Mouse (Mus musculus) forebrain, embryonic 16.5 days (tissue): ENCODE data around the gene E2f3. TPM values are rescaled to one million over a fixed set of nuclear protein-coding genes. Genes with fewer than 3 reads are reported as not detected.

ENCODE experiments used
- ATAC-seq: fragments of 200-750 bp; cut with Nextera tagmentation; 2 replicates; pipeline ENCODE4 v1.8.0; 2017; ENCODE audit warnings: mild to moderate bottlenecking, moderate library complexity
- H3K27ac ChIP-seq: fragments of 300-500 bp; sonication (generic); 2 replicates; pipeline ENCODE4 v1.5.1; 2014; ENCODE audit warnings: low read length, control low read depth
- H3K27me3 ChIP-seq: fragments of 300-500 bp; sonication (generic); replicated peaks from 2 replicates; pipeline ENCODE4 v1.6.1; 2014; ENCODE audit warnings: low read length; ENCODE audit not compliant: control insufficient read depth, insufficient read depth
- H3K36me3 ChIP-seq: fragments of 300-500 bp; sonication (generic); 2 replicates; pipeline ENCODE4 v1.6.1; 2014; ENCODE audit not compliant: control insufficient read depth, insufficient read depth
- H3K4me1 ChIP-seq: fragments of 300-500 bp; sonication (generic); replicated peaks from 2 replicates; pipeline ENCODE4 v1.6.1; 2014; ENCODE audit warnings: low read length; ENCODE audit not compliant: control insufficient read depth, insufficient read depth
- H3K4me2 ChIP-seq: fragments of 300-500 bp; sonication (generic); 2 replicates; pipeline ENCODE4 v1.6.1; 2014; ENCODE audit warnings: mild to moderate bottlenecking, low read length, control low read depth
- H3K4me3 ChIP-seq: fragments of 300-500 bp; sonication (generic); replicated peaks from 2 replicates; pipeline ENCODE4 v1.5.1; 2014; ENCODE audit warnings: mild to moderate bottlenecking, low read length, control low read depth
- H3K9ac ChIP-seq: fragments of 300-500 bp; sonication (generic); replicated peaks from 2 replicates; pipeline ENCODE4 v1.6.1; 2014; ENCODE audit warnings: low read depth, low read length, control low read depth
- H3K9me3 ChIP-seq: fragments of 300-500 bp; sonication (generic); 2 replicates; pipeline ENCODE4 v1.6.1; 2016; ENCODE audit warnings: low read length; ENCODE audit not compliant: control insufficient read depth
- WGBS: fragments of 180-500 bp; shearing (Covaris S2); extraction: QIAGEN DNeasy Blood & Tissue Kit; methylation state at CpG from one replicate; pipeline ENCODE4 v1.1.7; 2014; 5-methylcytosine and 5-hydroxymethylcytosine counted together
- polyA plus RNA-seq: library from polyadenylated mRNA; unstranded; fragments of >200 nt; fragmentation: Nextera tagmentation; extraction: Ambion mirVana; gene quantifications from 2 replicates; pipeline ENCODE4 v1.2.1, GENCODE M21; 2015

Gene E2f3
- polyA plus RNA-seq, 1 experiment from 2014 or later: 6.9 TPM

DNA sequence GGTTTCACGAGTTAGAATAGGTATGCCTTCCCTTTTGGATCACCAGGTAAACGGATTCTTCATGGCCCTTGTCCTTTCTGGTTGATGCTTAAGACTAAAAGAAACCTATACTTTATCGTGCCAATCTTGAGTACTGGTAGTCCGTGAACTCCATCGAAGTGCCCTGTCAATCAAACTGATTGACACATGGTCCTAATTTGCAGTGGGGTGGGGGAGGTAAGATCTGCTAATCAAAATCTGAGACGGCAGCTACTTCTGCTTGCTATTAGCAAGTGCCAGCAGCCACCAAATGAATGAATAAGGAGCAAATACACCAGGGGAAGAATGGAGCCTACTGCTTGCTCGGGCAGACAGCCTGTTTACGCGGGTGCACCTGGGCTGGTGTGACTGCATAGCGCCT lies 72.3 kb downstream of the E2f3 start:
- H3K4me2 ChIP-seq: no peak overlapping the region
- H3K4me1 ChIP-seq: no peaks in the 10 kb centered on the region
- WGBS: 79% methylated on average over 10 of the region's 10 CpGs
- no peak overlapping the region for H3K27ac ChIP-seq
- peaks cover 22% of the 10 kb centered on the region for H3K36me3 ChIP-seq
- H3K27me3 ChIP-seq: no peaks in the 10 kb centered on the region
- H3K9ac ChIP-seq: no peak overlapping the region
- no peak for ATAC-seq
- no peak overlapping the region for H3K4me3 ChIP-seq
- H3K9me3 ChIP-seq: no peaks in the 10 kb centered on the region

- no peaks in the 10 kb centered on the region for H3K27me3 ChIP-seq
- no peak overlapping the region for H3K4me3 ChIP-seq
- no peak overlapping the region for H3K4me2 ChIP-seq
- 92% methylated on average over 10 of the region's 10 CpGs for WGBS
- peaks cover 26% of the 10 kb centered on the region for H3K36me3 ChIP-seq
- H3K27ac ChIP-seq: no peak overlapping the region
- no peaks in the 10 kb centered on the region for H3K9me3 ChIP-seq
- H3K4me1 ChIP-seq: no peaks in the 10 kb centered on the region
- ATAC-seq: no peak
- H3K9ac ChIP-seq: no peak overlapping the region
These were observed 72.8 kb downstream of the E2f3 start for GRCm38 (mm10) chr13:29913061-29913460.

GRCm38 (mm10) chr13:29912251-29912650 lies 73.6 kb downstream of the E2f3 start:
- Histone ChIP-seq H3K27me3 (no peaks in the 10 kb centered on the region), H3K4me3 (no peak overlapping the region), H3K4me2 (no peak overlapping the region), H3K9ac (no peak overlapping the region), H3K36me3 (peaks cover 26% of the 10 kb centered on the region), H3K9me3 (no peaks in the 10 kb centered on the region), H3K4me1 (no peaks in the 10 kb centered on the region), H3K27ac (no peak overlapping the region)
- 95% methylated on average over 8 of the region's 8 CpGs for WGBS
- no peak for ATAC-seq

DNA sequence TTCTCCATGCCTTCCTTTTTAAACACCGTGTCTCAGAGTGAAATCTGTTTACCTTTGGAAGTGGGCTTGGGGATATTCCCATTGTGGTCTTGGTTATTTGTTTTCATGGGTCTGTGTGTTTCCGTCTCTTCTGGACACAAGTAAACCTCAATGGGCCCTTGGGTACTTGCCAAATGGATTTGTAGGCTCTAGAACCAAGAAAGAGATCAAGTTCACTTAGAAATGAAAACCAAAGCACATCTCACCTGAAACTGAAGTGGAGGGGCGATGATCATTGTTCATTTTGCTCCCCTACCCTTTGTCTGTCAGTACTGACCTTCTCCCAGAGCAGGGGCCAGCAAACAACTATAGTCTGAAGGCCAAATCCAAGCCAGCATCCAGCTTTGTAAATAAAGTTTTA lies 74.7 kb downstream of the E2f3 start:
- no peak for ATAC-seq
- Histone ChIP-seq H3K4me2 (no peak overlapping the region), H3K9ac (no peak overlapping the region), H3K9me3 (no peaks in the 10 kb centered on the region), H3K27me3 (no peaks in the 10 kb centered on the region), H3K4me3 (no peak overlapping the region), H3K36me3 (peaks cover 27% of the 10 kb centered on the region), H3K27ac (no peak overlapping the region), H3K4me1 (no peaks in the 10 kb centered on the region)
- WGBS: 99% methylated on average over 3 of the region's 3 CpGs

GRCm38 (mm10) chr13:29908431-29908830 lies 77.4 kb downstream of the E2f3 start:
- WGBS: 98% methylated on average over 9 of the region's 9 CpGs
- Histone ChIP-seq H3K36me3 (peaks cover 35% of the 10 kb centered on the region), H3K27me3 (no peaks in the 10 kb centered on the region), H3K4me2 (no peak overlapping the region), H3K4me1 (no peaks in the 10 kb centered on the region), H3K4me3 (no peak overlapping the region), H3K27ac (no peak overlapping the region), H3K9me3 (peaks cover 13% of the 10 kb centered on the region; the same call in 1 of the 2 replicates), H3K9ac (no peak overlapping the region)
- ATAC-seq: no peak

DNA sequence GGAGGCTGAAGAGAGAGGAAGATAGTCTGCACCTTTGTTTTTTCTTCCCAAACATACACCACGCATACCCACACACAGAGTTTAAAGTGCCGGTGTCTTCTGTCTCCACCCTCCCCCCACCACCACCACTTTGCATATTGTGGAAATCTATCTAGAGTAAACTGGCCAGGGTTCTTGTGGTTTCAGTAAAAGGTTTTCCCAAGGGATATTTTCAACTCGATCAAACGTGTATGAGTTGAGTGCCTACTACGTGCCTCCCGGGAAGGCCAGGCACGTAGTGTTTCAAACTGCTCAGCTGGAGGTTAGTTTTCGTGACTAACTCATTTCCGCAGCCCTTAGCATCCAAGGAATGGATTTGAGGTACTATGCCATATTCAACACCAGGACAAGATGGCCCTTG lies 77.9 kb downstream of the E2f3 start:
- no peaks in the 10 kb centered on the region for H3K4me1 ChIP-seq
- no peak overlapping the region for H3K4me2 ChIP-seq
- 98% methylated on average over 9 of the region's 9 CpGs for WGBS
- no peak overlapping the region for H3K4me3 ChIP-seq
- no peaks in the 10 kb centered on the region for H3K27me3 ChIP-seq
- peaks cover 13% of the 10 kb centered on the region; the same call in 1 of the 2 replicates for H3K9me3 ChIP-seq
- ATAC-seq: no peak
- H3K36me3 ChIP-seq: peaks cover 31% of the 10 kb centered on the region
- H3K27ac ChIP-seq: no peak overlapping the region
- no peak overlapping the region for H3K9ac ChIP-seq

GRCm38 (mm10) chr13:29906734-29907133 lies 79.1 kb downstream of the E2f3 start:
- peaks cover 31% of the 10 kb centered on the region for H3K36me3 ChIP-seq
- H3K4me3 ChIP-seq: no peak overlapping the region
- H3K4me1 ChIP-seq: no peaks in the 10 kb centered on the region
- no peak overlapping the region for H3K9ac ChIP-seq
- no peak overlapping the region for H3K4me2 ChIP-seq
- peaks cover 13% of the 10 kb centered on the region; the same call in 1 of the 2 replicates for H3K9me3 ChIP-seq
- H3K27me3 ChIP-seq: no peaks in the 10 kb centered on the region
- no peak overlapping the region for H3K27ac ChIP-seq
- 90% methylated on average over 10 of the region's 10 CpGs for WGBS
- no peak for ATAC-seq

DNA sequence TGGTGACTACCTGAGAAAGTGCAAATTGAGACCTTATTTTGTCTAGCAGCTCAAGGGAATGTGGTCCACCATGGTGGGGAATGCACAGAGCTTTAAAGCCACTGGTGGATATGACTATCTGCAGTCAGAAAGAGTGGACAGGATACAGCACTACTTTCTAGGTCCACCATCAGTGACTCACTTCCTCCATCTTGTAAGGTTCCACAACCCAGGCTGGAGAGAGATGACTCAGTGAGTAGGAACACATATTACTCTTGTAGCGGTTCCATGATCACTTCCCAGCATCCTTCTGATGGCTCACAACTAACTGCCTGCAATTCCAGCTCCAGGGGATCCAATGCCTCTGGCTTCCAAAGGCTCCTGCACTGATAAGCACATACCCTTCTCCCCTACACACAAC lies 82.5 kb downstream of the E2f3 start:
- Histone ChIP-seq H3K9ac (no peak overlapping the region), H3K4me1 (no peaks in the 10 kb centered on the region), H3K4me2 (no peak overlapping the region), H3K9me3 (peaks cover 13% of the 10 kb centered on the region; the same call in 1 of the 2 replicates), H3K27me3 (no peaks in the 10 kb centered on the region), H3K27ac (no peak overlapping the region), H3K4me3 (no peak overlapping the region), H3K36me3 (peaks cover 15% of the 10 kb centered on the region)
- 100% methylated on average over 1 of the region's 1 CpGs for WGBS
- no peak for ATAC-seq

DNA sequence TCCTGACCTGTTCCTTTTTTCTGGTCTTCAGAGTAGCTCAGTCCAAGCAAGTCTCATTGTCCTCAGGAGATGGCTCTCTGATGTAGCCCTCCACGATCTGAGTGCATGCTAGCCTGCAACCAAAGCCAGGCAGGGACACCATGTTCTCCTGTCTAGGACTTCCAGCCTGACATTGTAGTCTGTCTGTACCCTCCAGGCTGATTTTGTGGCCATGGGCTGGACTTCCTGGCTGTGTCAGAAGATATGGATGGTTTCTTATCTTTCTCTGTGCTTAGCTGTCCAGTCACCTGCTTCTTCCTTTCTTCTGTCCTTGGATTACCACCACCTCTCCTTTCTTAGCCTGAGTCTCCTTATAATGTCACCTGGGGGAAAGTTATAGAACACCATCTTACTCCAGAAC lies 83.2 kb downstream of the E2f3 start:
- peaks cover 13% of the 10 kb centered on the region for H3K36me3 ChIP-seq
- H3K27ac ChIP-seq: no peak overlapping the region
- no peak overlapping the region for H3K4me2 ChIP-seq
- no peaks in the 10 kb centered on the region for H3K27me3 ChIP-seq
- WGBS: 100% methylated on average over 1 of the region's 1 CpGs
- ATAC-seq: no peak
- H3K4me1 ChIP-seq: no peaks in the 10 kb centered on the region
- H3K9ac ChIP-seq: no peak overlapping the region
- no peak overlapping the region for H3K4me3 ChIP-seq
- peaks cover 15% of the 10 kb centered on the region; the same call in 1 of the 2 replicates for H3K9me3 ChIP-seq

DNA sequence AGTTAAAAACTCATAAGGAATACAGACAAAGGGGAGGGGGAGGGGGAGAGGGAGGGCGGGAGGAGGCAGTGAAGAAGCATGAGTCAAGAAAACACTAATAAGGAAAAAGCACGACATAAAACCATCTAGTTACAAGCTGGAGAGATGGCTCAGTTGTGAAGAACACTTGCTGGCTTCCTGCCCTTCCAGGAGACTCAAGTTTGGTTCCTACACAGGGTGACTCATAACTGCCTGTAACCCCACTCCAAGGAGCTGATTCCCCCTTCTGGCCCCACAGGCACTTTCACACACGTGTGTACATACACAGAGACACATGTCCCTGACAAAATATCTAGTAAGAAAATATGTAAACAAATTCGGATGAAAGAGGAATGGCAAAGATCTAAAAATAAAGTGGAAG lies 84.2 kb downstream of the E2f3 start:
- Histone ChIP-seq H3K4me1 (no peaks in the 10 kb centered on the region), H3K27me3 (no peaks in the 10 kb centered on the region), H3K4me2 (no peak overlapping the region), H3K9ac (no peak overlapping the region), H3K9me3 (peaks cover 15% of the 10 kb centered on the region; the same call in 1 of the 2 replicates), H3K36me3 (peaks cover 13% of the 10 kb centered on the region), H3K27ac (no peak overlapping the region), H3K4me3 (no peak overlapping the region)
- WGBS: 90% methylated on average over 4 of the region's 4 CpGs
- no peak for ATAC-seq
